Mouse (Mus musculus): ENCODE results near the gene Polr2j. TPM values are rescaled to one million over a fixed set of nuclear protein-coding genes. Genes with fewer than 3 reads are reported as not detected.
A peak's percentile ranks its signal among the peaks of the same experiment; 100 is the strongest.
"Not testable (repeated sequence)": the region's sequence is repeated elsewhere in the genome, so short reads cannot be mapped to it uniquely, and the experiment has no call there.

The Polr2j gene
- polyA plus RNA-seq, 1 experiment from 2014 or later: 227 TPM

DNA sequence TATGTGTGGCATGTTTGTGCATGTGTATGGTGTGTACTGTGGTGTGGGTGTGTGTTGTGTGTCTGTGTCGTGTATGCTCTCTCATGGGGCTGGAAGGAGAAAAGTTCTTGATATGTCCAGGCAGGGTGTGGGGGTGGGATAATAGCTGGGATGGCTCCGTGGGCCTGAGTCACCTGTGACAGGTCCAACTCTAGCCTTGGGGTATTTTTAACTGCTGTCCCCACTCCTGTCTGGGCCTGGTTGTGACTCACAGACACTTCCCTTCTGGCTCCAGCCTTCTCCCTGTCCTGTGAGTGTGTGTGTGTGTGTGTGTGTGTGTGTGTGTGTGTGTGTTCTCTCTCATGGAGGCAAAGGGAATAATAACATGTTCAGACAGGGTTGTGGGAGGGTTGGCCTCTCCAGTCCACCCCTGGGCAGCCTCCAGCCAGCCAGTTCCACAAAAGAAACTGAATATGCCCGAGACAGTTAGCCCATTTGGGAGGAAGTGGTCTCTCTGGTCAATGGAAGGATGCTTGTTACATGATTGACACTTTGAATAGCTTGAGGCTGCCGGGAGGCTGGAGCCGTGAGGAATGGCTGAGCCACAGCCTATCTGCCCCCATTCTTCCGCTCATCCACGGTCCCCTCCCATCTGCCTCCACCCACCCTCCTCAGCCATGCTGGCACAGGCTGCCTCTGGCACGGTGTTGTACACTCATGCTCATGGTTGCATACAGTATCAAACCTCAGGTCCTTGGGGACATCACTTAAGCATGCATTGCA, 22.0 kb upstream of the Polr2j start:
- Histone ChIP-seq H3K4me3 (ENCODE audit: low read depth, low read length) (no peak overlapping the region), H3K36me3 (ENCODE audit: control insufficient read depth, insufficient read depth, low read length) (no peaks in the 10 kb centered on the region), H3K27me3 (replicated peaks; ENCODE audit: control insufficient read depth, insufficient read depth, low read length) (no peaks in the 10 kb centered on the region), H3K9ac (ENCODE audit: low read depth, low read length) (no peak overlapping the region), H3K27ac (replicated peaks; ENCODE audit: low read depth, low read length) (no peak overlapping the region), H3K4me1 (ENCODE audit: control insufficient read depth, insufficient read depth, low read length) (no peaks in the 10 kb centered on the region), H3K9me3 (ENCODE audit: control insufficient read depth, low read length) (no peaks in the 10 kb centered on the region), H3K4me2 (ENCODE audit: low read depth, low read length) (no peak overlapping the region)
- ATAC-seq (ENCODE audit: low read depth): peak; percentile 39; the same call in 1 of the 2 replicates
- WGBS: 47% methylated on average over 8 of the region's 8 CpGs
- peak; percentile 41 for DNase-seq (ENCODE audit: low spot score)

DNA sequence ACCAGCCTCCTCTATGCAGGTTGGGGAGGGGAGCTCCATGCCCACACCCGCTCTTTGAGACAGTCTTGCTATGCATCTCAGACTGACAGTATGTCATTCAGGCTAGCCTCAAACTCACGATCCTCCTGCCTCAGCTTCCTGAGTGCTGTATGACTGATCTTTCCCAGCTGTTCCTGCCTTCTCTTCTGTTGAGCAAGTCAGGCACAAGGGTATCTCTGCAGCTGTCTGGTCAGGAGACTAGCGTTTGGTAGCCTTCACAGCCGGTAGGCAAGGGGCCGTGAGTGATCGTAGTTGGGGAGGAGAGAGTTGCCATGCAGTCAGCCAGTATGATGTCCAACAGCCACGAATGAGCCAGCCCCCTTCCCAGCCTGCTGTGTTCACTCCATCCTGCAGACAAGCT, 21.3 kb upstream of the Polr2j start:
- Histone ChIP-seq H3K27me3 (replicated peaks; ENCODE audit: control insufficient read depth, insufficient read depth, low read length) (no peaks in the 10 kb centered on the region), H3K9ac (ENCODE audit: low read depth, low read length) (no peak overlapping the region), H3K9me3 (ENCODE audit: control insufficient read depth, low read length) (no peaks in the 10 kb centered on the region), H3K4me2 (ENCODE audit: low read depth, low read length) (no peak overlapping the region), H3K27ac (replicated peaks; ENCODE audit: low read depth, low read length) (no peak overlapping the region), H3K4me1 (ENCODE audit: control insufficient read depth, insufficient read depth, low read length) (no peaks in the 10 kb centered on the region), H3K36me3 (ENCODE audit: control insufficient read depth, insufficient read depth, low read length) (no peaks in the 10 kb centered on the region), H3K4me3 (ENCODE audit: low read depth, low read length) (no peak overlapping the region)
- no peak for ATAC-seq (ENCODE audit: low read depth)
- WGBS: 75% methylated on average over 7 of the region's 7 CpGs
- DNase-seq (ENCODE audit: low spot score): no peak

GRCm38 (mm10) chr5:136098536-136098935, 17.9 kb upstream of the Polr2j start:
- 83% methylated on average over 10 of the region's 10 CpGs for WGBS
- no peak overlapping the region for H3K4me3 ChIP-seq (ENCODE audit: low read depth, low read length)
- H3K36me3 ChIP-seq (ENCODE audit: control insufficient read depth, insufficient read depth, low read length): no peaks in the 10 kb centered on the region
- H3K27me3 ChIP-seq (replicated peaks; ENCODE audit: control insufficient read depth, insufficient read depth, low read length): 0 out of 2 replicates have a peak, but pooled peaks cover 4% of the 10 kb centered on the region
- DNase-seq (ENCODE audit: low spot score): no peak
- H3K4me1 ChIP-seq (ENCODE audit: control insufficient read depth, insufficient read depth, low read length): peaks cover 3% of the 10 kb centered on the region; the same call in 1 of the 2 replicates
- H3K9me3 ChIP-seq (ENCODE audit: control insufficient read depth, low read length): no peaks in the 10 kb centered on the region
- ATAC-seq (ENCODE audit: low read depth): no peak
- no peak overlapping the region for H3K9ac ChIP-seq (ENCODE audit: low read depth, low read length)
- no peak overlapping the region for H3K27ac ChIP-seq (replicated peaks; ENCODE audit: low read depth, low read length)
- H3K4me2 ChIP-seq (ENCODE audit: low read depth, low read length): no peak overlapping the region

- 8% methylated on average over 35 of the region's 41 CpGs for WGBS
- Histone ChIP-seq H3K4me2 (ENCODE audit: low read depth, low read length) (peak overlapping the region; percentile 57), H3K27me3 (replicated peaks; ENCODE audit: control insufficient read depth, insufficient read depth, low read length) (0 out of 2 replicates have a peak, but pooled peaks cover 4% of the 10 kb centered on the region), H3K4me3 (ENCODE audit: low read depth, low read length) (peak overlapping the region; percentile 35), H3K36me3 (ENCODE audit: control insufficient read depth, insufficient read depth, low read length) (no peaks in the 10 kb centered on the region), H3K9ac (ENCODE audit: low read depth, low read length) (peak overlapping the region; percentile 48), H3K9me3 (ENCODE audit: control insufficient read depth, low read length) (no peaks in the 10 kb centered on the region), H3K4me1 (ENCODE audit: control insufficient read depth, insufficient read depth, low read length) (peaks cover 3% of the 10 kb centered on the region; the same call in 1 of the 2 replicates), H3K27ac (replicated peaks; ENCODE audit: low read depth, low read length) (no peak overlapping the region)
- peak; percentile 89 for ATAC-seq (ENCODE audit: low read depth)
- DNase-seq (ENCODE audit: low spot score): peak; percentile 81
Observed at GRCm38 (mm10) chr5:136102099-136102820, 14.2 kb upstream of the Polr2j start.

- H3K27ac ChIP-seq (replicated peaks; ENCODE audit: low read depth, low read length): no peak overlapping the region
- H3K36me3 ChIP-seq (ENCODE audit: control insufficient read depth, insufficient read depth, low read length): no peaks in the 10 kb centered on the region
- H3K4me1 ChIP-seq (ENCODE audit: control insufficient read depth, insufficient read depth, low read length): peaks cover 3% of the 10 kb centered on the region; the same call in 1 of the 2 replicates
- 0 out of 2 replicates have a peak, but pooled peaks cover 4% of the 10 kb centered on the region for H3K27me3 ChIP-seq (replicated peaks; ENCODE audit: control insufficient read depth, insufficient read depth, low read length)
- no peaks in the 10 kb centered on the region for H3K9me3 ChIP-seq (ENCODE audit: control insufficient read depth, low read length)
- H3K4me2 ChIP-seq (ENCODE audit: low read depth, low read length): no peak overlapping the region
- ATAC-seq (ENCODE audit: low read depth): no peak
- 90% methylated on average over 5 of the region's 5 CpGs for WGBS
- no peak overlapping the region for H3K4me3 ChIP-seq (ENCODE audit: low read depth, low read length)
- DNase-seq (ENCODE audit: low spot score): no peak
- no peak overlapping the region for H3K9ac ChIP-seq (ENCODE audit: low read depth, low read length)
Observed at GRCm38 (mm10) chr5:136104511-136104910, 11.9 kb upstream of the Polr2j start.

- no peak overlapping the region for H3K4me2 ChIP-seq (ENCODE audit: low read depth, low read length)
- no peak overlapping the region for H3K9ac ChIP-seq (ENCODE audit: low read depth, low read length)
- no peak overlapping the region for H3K27ac ChIP-seq (replicated peaks; ENCODE audit: low read depth, low read length)
- no peak overlapping the region for H3K4me3 ChIP-seq (ENCODE audit: low read depth, low read length)
- no peak for ATAC-seq (ENCODE audit: low read depth)
- no peaks in the 10 kb centered on the region for H3K27me3 ChIP-seq (replicated peaks; ENCODE audit: control insufficient read depth, insufficient read depth, low read length)
- H3K4me1 ChIP-seq (ENCODE audit: control insufficient read depth, insufficient read depth, low read length): no peaks in the 10 kb centered on the region
- H3K36me3 ChIP-seq (ENCODE audit: control insufficient read depth, insufficient read depth, low read length): no peaks in the 10 kb centered on the region
- WGBS: 41% methylated on average over 2 of the region's 2 CpGs
- DNase-seq (ENCODE audit: low spot score): no peak
- no peaks in the 10 kb centered on the region for H3K9me3 ChIP-seq (ENCODE audit: control insufficient read depth, low read length)
Observed at GRCm38 (mm10) chr5:136108486-136108885, 7.9 kb upstream of the Polr2j start.

- 75% methylated on average over 3 of the region's 3 CpGs for WGBS
- Histone ChIP-seq H3K4me3 (ENCODE audit: low read depth, low read length) (no peak overlapping the region), H3K4me2 (ENCODE audit: low read depth, low read length) (no peak overlapping the region), H3K27ac (replicated peaks; ENCODE audit: low read depth, low read length) (no peak overlapping the region), H3K36me3 (ENCODE audit: control insufficient read depth, insufficient read depth, low read length) (no peaks in the 10 kb centered on the region), H3K9me3 (ENCODE audit: control insufficient read depth, low read length) (no peaks in the 10 kb centered on the region), H3K9ac (ENCODE audit: low read depth, low read length) (no peak overlapping the region), H3K27me3 (replicated peaks; ENCODE audit: control insufficient read depth, insufficient read depth, low read length) (no peaks in the 10 kb centered on the region), H3K4me1 (ENCODE audit: control insufficient read depth, insufficient read depth, low read length) (no peaks in the 10 kb centered on the region)
- DNase-seq (ENCODE audit: low spot score) (no peak), ATAC-seq (ENCODE audit: low read depth) (no peak)
Observed at GRCm38 (mm10) chr5:136109042-136109441, 7.4 kb upstream of the Polr2j start.

DNA sequence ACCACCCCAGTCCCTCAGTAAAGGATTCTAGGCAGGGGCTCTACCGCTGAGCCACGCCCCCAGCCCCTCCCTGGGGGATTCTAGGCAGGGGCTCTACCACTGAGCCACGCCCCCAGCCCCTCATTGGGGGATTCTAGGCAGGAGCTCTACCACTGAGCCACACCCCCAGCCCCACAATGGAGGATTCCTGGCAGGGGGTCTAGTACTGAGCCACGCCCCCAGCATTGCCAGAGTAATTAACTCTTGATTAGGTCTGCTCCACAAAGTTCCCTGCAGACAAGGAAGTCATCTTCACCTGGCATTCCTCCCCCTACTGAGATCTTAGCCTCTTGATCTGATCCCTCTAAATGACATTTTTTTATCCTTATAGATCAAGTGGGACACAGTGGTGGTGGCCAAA, 2.9 kb upstream of the Polr2j start:
- H3K4me3 ChIP-seq (ENCODE audit: low read depth, low read length); H3K27ac ChIP-seq (replicated peaks; ENCODE audit: low read depth, low read length); H3K36me3 ChIP-seq (ENCODE audit: control insufficient read depth, insufficient read depth, low read length); H3K9me3 ChIP-seq (ENCODE audit: control insufficient read depth, low read length); DNase-seq (ENCODE audit: low spot score); ATAC-seq (ENCODE audit: low read depth); H3K4me2 ChIP-seq (ENCODE audit: low read depth, low read length); H3K27me3 ChIP-seq (replicated peaks; ENCODE audit: control insufficient read depth, insufficient read depth, low read length); H3K9ac ChIP-seq (ENCODE audit: low read depth, low read length): not testable (repeated sequence)
- peaks cover 14% of the 10 kb centered on the region for H3K4me1 ChIP-seq (ENCODE audit: control insufficient read depth, insufficient read depth, low read length)
- 46% methylated on average over 4 of the region's 4 CpGs for WGBS

Data from embryonic facial prominence, embryonic 14.5 days (tissue).